Mouse (Mus musculus) midbrain, postnatal 0 days (tissue): ENCODE results near the gene Ly6g6e. TPM values are rescaled to one million over a fixed set of nuclear protein-coding genes. Genes with fewer than 3 reads are reported as not detected.
A peak's percentile ranks its signal among the peaks of the same experiment; 100 is the strongest.

Experiments
- ATAC-seq: fragments of 200-750 bp; cut with Nextera tagmentation; 2 replicates; pipeline ENCODE4 v1.8.0; 2017; ENCODE audit warnings: moderate number of reproducible peaks, mild to moderate bottlenecking, moderate TSS enrichment, moderate library complexity; ENCODE audit not compliant: low FRiP score
- DNase-seq: peaks from one replicate; pipeline ENCODE4 v3.0.0-alpha.2; 2015; ENCODE audit warnings: low spot score
- H3K27ac ChIP-seq: fragments of 300-500 bp; sonication (generic); 2 replicates; pipeline ENCODE4 v1.5.1; 2014; ENCODE audit warnings: low read depth, mild to moderate bottlenecking, low read length, mixed read lengths
- H3K27me3 ChIP-seq: fragments of 300-500 bp; sonication (generic); 2 replicates; pipeline ENCODE4 v1.6.1; 2014; ENCODE audit warnings: low read length, control low read depth, mixed read lengths; ENCODE audit not compliant: insufficient read depth
- H3K36me3 ChIP-seq: fragments of 300-500 bp; sonication (generic); 2 replicates; pipeline ENCODE4 v1.6.1; 2014; ENCODE audit warnings: low read length, control low read depth, mixed read lengths; ENCODE audit not compliant: insufficient read depth
- H3K4me1 ChIP-seq: fragments of 300-500 bp; sonication (generic); 2 replicates; pipeline ENCODE4 v1.6.1; 2014; ENCODE audit warnings: mild to moderate bottlenecking, control low read depth, antibody characterized with exemption, low read length, mixed read lengths; ENCODE audit not compliant: insufficient read depth
- H3K4me2 ChIP-seq: fragments of 300-500 bp; sonication (generic); 2 replicates; pipeline ENCODE4 v1.6.1; 2014; ENCODE audit warnings: low read depth, mild to moderate bottlenecking, low read length, mixed read lengths; ENCODE audit not compliant: poor library complexity, severe bottlenecking
- H3K4me3 ChIP-seq: fragments of 300-500 bp; sonication (generic); 2 replicates; pipeline ENCODE4 v1.5.1; 2014; ENCODE audit warnings: low read depth, mild to moderate bottlenecking, low read length, moderate library complexity
- H3K9ac ChIP-seq: fragments of 300-500 bp; sonication (generic); replicated peaks from 2 replicates; pipeline ENCODE4 v1.6.1; 2014; ENCODE audit warnings: mild to moderate bottlenecking, low read length, moderate library complexity, mixed read lengths; ENCODE audit not compliant: poor library complexity, severe bottlenecking
- H3K9me3 ChIP-seq: fragments of 300-500 bp; sonication (generic); 2 replicates; pipeline ENCODE4 v1.6.1; 2016; ENCODE audit warnings: low read length, control low read depth
- CTCF ChIP-seq: IDR thresholded peaks from 2 replicates; pipeline ENCODE4 v1.5.1; 2016; ENCODE audit warnings: antibody characterized with exemption, mild to moderate bottlenecking
- WGBS: fragments of 180-500 bp; shearing (Covaris S2); extraction: QIAGEN DNeasy Blood & Tissue Kit; methylation state at CpG from one replicate; pipeline ENCODE4 v1.1.7; 2014; 5-methylcytosine and 5-hydroxymethylcytosine counted together
- polyA plus RNA-seq: library from polyadenylated mRNA; unstranded; fragments of >200 nt; fragmentation: Nextera tagmentation; extraction: Ambion mirVana; gene quantifications from 2 replicates; pipeline ENCODE4 v1.2.1, GENCODE M21; 2015
- total RNA-seq: library from RNA; depleted of rRNA; stranded (reverse); fragments of >200 nt; gene quantifications from 2 replicates; pipeline ENCODE4 v1.2.3, GENCODE M21; 2014

Ly6g6e gene
- total and polyA plus RNA-seq, 2 experiments from 2014 or later, result not detected

DNA sequence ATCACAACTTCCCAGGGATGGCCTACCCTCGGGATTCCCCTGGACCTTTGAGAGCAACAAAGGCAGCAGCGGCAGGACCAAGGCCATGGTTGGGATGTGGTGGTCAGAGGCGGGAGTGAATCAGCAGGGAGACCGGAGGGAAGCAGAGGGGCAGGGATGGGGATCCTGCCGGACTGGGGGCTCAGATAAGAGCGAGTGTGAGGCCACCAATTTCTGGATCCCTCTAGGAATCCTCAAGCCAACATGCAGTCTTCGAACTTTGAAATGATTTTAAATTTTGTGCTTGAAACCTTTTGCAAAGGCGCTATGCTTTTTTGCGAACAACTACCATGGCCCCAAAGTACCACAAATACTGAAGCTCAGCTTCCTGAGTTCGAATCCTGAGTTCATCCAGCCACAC is 10.6 kb upstream of the Ly6g6e start, which contains the start of gene Mpig6b:
Mpig6b (minus strand) TSS at position 101 of the 400 bp plus-strand sequence.
- Histone ChIP-seq H3K27ac (no peak within 1 kb of the TSS), H3K9me3 (no peaks in the 10 kb centered on the region), H3K4me3 (peak within 1 kb of the TSS; percentile 16; the same call in 1 of the 2 replicates), H3K4me2 (peak within 1 kb of the TSS; percentile 38), H3K36me3 (peaks cover 6% of the 10 kb centered on the region; the same call in 1 of the 2 replicates), H3K27me3 (peaks cover 20% of the 10 kb centered on the region; the same call in 1 of the 2 replicates), H3K9ac (no peak within 1 kb of the TSS), H3K4me1 (no peaks in the 10 kb centered on the region; the same call in 1 of the 2 replicates)
- ATAC-seq (no peak), DNase-seq (no peak)
- TF ChIP-seq CTCF, result no peak
- 50% methylated on average over 10 of the region's 10 CpGs for WGBS

DNA sequence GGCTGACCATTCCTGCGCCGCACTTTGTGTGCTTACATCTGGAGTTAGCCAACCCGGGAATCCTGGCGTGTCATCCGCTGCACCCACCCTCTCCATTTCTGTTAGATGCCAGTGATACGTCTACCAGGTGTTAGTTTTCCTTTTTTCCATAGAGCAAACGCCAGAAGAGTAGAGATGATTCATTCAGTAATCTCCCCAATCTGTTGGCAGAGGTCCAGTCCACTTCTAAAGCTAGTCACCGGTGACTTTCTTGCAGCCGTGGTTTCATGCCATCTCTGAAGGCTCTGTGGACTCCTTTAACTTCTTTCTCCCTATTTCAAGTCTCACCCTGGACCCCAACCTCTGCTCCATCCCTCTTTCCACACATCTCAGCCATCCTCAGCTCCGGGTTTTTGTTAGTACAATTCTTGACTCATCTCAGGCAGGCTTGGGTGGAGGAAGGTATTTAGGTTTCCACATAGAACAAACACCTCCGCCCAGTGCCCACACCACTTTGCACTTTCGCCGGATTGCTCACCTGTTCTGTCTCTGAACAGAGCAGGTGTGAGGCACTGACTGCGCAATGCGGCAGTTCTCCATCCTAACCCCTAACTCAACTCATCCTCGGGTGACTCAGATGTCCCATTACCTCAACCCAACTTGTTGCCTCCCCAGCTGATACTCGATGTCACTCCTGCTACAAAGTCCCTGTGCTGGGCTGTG is 8.3 kb upstream of the Ly6g6e start:
- Histone ChIP-seq H3K9me3 (no peaks in the 10 kb centered on the region), H3K4me1 (no peaks in the 10 kb centered on the region; the same call in 1 of the 2 replicates), H3K27ac (no peak overlapping the region), H3K27me3 (peaks cover 19% of the 10 kb centered on the region; the same call in 1 of the 2 replicates), H3K4me3 (no peak overlapping the region), H3K9ac (no peak overlapping the region), H3K4me2 (no peak overlapping the region), H3K36me3 (no peaks in the 10 kb centered on the region)
- TF ChIP-seq CTCF, result no peak
- 85% methylated on average over 17 of the region's 17 CpGs for WGBS
- DNase-seq, result no peak
- no peak for ATAC-seq

DNA sequence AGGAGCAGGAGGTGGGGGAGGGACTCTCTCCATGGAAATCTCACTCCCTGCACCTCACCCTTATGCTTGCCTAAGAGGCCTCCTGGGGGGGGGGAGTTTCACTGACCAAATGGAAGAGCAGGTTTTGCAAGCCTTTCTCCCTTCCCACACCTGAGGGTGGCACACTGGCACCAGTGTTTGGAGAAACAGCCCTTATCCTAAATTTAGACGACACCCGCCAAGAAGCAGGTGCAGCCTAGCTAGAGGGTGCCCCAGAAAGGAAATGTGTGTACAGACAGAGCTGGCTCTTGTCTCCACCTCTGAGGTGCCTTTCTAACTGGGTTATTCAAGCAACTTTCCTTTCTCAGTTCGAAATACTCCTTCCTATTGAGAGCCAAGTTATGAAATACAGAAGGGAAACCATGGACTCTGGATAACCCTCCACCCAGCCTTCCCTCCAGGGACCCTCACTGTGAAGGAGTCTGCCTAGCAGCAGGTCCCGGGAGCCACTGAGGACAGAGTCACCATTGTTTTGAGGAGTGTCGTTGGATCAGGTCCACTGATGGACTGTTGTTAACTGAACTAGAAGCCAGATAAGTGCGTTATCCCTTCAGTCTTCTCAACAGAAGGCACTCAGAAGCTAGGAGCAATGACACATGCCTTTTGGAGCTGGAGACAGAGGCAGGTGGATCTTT is 6.0 kb upstream of the Ly6g6e start:
- no peak for TF ChIP-seq CTCF
- no peaks in the 10 kb centered on the region for H3K36me3 ChIP-seq
- no peaks in the 10 kb centered on the region for H3K4me1 ChIP-seq
- DNase-seq (no peak), ATAC-seq (no peak)
- H3K27ac ChIP-seq, result no peak overlapping the region
- WGBS, result 57% methylated on average over 6 of the region's 6 CpGs
- H3K4me2 ChIP-seq, result no peak overlapping the region
- no peak overlapping the region for H3K9ac ChIP-seq
- H3K27me3 ChIP-seq, result 0 out of 2 replicates have a peak, but pooled peaks cover under 1% of the 10 kb centered on the region
- no peaks in the 10 kb centered on the region for H3K9me3 ChIP-seq
- no peak overlapping the region for H3K4me3 ChIP-seq

DNA sequence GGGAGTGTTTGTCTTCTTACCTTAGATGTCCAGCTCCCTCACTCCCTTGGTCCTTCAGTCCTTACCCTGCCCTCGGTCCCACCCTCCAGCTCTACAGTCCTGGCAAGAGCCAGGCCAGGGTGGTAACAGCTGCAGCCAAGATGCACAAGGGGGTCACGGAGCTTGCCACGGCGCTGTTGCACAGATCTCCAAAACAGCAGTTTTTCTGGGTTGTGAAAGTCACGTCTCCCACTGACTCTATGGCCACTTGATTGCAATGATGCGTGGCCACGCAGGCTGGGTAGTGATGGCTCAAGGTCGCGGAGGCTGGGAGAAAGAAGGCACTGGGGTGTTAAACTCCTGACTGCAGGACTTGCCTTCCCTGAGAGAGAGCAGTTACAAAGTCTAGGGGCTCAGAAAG is 5.2 kb upstream of the Ly6g6e start:
- no peak overlapping the region for H3K4me2 ChIP-seq
- no peaks in the 10 kb centered on the region for H3K27me3 ChIP-seq
- no peaks in the 10 kb centered on the region for H3K9me3 ChIP-seq
- ATAC-seq (no peak), DNase-seq (no peak)
- TF ChIP-seq CTCF, result no peak
- no peak overlapping the region for H3K4me3 ChIP-seq
- H3K36me3 ChIP-seq, result no peaks in the 10 kb centered on the region
- H3K4me1 ChIP-seq, result no peaks in the 10 kb centered on the region
- WGBS, result 80% methylated on average over 9 of the region's 9 CpGs
- no peak overlapping the region for H3K9ac ChIP-seq
- H3K27ac ChIP-seq, result no peak overlapping the region

DNA sequence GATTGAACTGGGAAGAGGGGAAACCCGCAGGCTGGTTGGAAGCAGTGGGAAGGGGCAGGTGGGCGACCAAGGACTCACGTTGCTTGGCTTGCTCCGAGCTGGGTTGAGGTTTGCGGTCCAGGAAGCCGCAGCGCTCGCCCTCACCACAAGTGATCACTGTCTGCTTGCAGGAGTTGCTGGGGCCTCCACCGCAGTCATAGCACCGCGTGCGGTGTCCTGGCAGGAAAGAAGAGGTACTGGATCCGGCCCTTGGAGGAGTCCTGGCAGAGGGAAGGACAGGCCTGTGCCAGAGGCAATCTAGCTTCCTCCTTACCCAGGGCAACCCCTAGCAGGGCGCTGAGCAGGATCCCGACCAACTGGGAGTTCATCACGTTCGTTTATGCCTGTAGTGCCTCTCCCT is 2.6 kb upstream of the Ly6g6e start:
- no peaks in the 10 kb centered on the region for H3K27me3 ChIP-seq
- H3K9me3 ChIP-seq, result no peaks in the 10 kb centered on the region
- ATAC-seq (no peak), DNase-seq (no peak)
- no peak overlapping the region for H3K4me3 ChIP-seq
- H3K4me1 ChIP-seq, result no peaks in the 10 kb centered on the region
- no peak for TF ChIP-seq CTCF
- 57% methylated on average over 17 of the region's 17 CpGs for WGBS
- H3K36me3 ChIP-seq, result no peaks in the 10 kb centered on the region
- no peak overlapping the region for H3K27ac ChIP-seq
- H3K9ac ChIP-seq, result no peak overlapping the region
- H3K4me2 ChIP-seq, result no peak overlapping the region

DNA sequence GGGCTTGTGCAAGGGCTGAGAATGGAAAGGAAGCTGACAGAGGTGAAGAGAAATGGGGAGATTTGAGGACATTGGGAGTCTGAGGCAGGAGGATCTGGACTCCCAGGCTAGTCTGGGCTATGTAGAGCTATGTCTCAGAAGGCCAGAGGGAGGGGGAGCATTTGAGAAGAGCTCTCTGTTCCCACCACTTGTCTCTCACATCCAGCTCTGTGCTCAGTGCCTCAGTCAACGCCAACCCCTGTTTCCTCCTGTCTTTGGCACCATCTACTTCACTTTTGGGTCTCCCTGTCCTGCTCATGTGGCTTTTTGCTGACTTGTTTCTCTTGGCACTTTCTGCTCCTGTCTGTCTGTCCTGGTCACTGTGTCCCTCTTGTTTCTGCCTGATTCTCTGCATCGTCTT is 583 bp downstream of the Ly6g6e start:
- TF ChIP-seq CTCF, result no peak
- no peaks in the 10 kb centered on the region for H3K4me1 ChIP-seq
- H3K9me3 ChIP-seq, result no peaks in the 10 kb centered on the region
- H3K27me3 ChIP-seq, result no peaks in the 10 kb centered on the region
- WGBS, result 40% methylated on average over 2 of the region's 2 CpGs
- ATAC-seq (no peak), DNase-seq (no peak)
- H3K4me2 ChIP-seq, result peak overlapping the region; percentile 35
- H3K9ac ChIP-seq, result no peak overlapping the region
- H3K27ac ChIP-seq, result no peak overlapping the region
- peak overlapping the region; percentile 18; the same call in 1 of the 2 replicates for H3K4me3 ChIP-seq
- H3K36me3 ChIP-seq, result no peaks in the 10 kb centered on the region
